Mouse (Mus musculus): ENCODE measurements around the gene A330070K13Rik.

Gene A330070K13Rik

DNA sequence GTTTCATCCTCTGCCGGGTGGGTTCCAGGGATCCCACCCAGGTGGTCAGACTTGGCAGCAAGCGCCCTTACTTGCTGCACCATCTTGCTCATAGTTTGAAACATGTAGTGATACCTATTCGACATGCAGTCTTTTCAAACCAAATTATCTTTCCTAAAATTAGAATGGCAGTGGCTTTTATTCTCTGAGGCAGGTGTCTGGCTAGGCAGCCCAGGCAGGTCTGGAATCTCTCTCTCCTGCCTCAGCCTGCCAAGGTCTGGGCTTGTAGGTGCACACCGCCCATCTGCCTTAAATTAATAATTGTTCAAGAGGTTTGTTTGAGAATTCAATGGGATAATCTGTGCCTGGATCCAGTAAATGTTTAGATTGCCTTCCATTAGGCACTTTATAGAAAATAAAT is 53.6 kb downstream of the A330070K13Rik start:
- no peak for DNase-seq (ENCODE audit: low spot score)

DNA sequence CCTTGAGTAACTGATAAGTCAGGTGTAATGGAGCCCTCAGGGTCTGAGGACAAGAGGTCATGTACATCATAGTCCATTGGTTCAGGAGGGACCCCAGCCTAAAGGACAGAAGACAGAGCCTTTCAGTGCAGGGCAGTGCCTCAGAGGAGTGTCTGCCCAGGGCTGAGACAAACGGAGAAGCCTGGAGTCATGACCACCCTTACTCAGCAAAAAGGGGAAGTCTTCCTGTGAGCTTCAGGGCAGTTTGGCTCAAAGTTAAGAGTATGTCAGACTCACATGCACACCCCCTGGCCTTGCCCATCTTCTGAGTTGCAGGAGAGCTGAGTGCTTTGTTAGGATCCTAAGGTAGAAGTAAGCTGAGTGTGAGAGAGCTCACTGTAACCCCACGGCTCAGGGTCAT is 54.5 kb downstream of the A330070K13Rik start:
- no peak for DNase-seq (ENCODE audit: low spot score)

Data from ovary, postnatal 10 days (tissue).